Mouse (Mus musculus) small intestine, adult 2 months (tissue): ENCODE data around the gene Lsm14b.

Experiments
- CTCF ChIP-seq: fragments of 200-500 bp; IDR thresholded peaks from 2 replicates; pipeline ENCODE4 v1.5.1; 2012; ENCODE audit warnings: low read depth, mild to moderate bottlenecking, control low read depth, inconsistent platforms, low read length, moderate library complexity, mixed read lengths; ENCODE audit not compliant: insufficient replicate concordance, insufficient read length; ENCODE audit errors: extremely low read depth
- POLR2A ChIP-seq: fragments of 200-500 bp; IDR thresholded peaks from 2 replicates; pipeline ENCODE4 v1.6.1; 2012; ENCODE audit warnings: low read depth, mild to moderate bottlenecking, control low read depth, inconsistent platforms, low read length, moderate library complexity

DNA sequence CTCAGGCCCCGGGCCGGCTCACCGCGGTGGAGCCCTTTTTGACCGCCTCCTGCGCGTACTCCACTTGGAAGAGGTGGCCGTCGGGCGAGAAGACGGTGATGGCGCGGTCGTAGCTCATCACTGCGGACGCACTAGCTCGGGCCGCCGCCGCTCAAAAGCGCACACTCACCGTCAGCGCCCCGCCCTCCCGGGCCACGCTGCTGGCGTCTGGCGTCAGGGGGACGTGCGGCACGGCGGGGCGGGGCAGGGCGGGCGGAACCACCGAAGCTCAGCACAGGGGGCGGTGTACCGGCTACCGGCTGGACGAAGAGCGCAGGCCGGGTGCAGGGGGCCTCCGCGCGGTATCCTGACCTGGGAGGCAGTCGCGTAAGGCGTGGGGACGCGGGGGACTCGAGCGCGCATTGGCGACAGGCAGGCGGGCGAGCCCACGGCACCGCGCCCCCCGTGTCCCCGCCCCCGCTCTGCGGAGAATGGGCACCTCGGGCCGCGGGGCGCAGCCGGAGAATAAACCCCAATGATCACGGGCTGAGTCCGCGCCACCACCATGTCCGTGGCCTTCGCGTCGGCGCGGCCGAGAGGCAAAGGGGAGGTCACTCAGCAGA, 17.6 kb downstream of the Lsm14b start, which contains the start of the genes Psma7 and Ss18l1:
- TF ChIP-seq CTCF (no peak), POLR2A (peak; percentile 86)
